ENCODE assay signal across 34 mouse cellular contexts in genomic region chr9:44640646-44641357, GRCm38 (mm10). TPM values are rescaled to one million over a fixed set of nuclear protein-coding genes. Genes with fewer than 3 reads are reported as not detected.
DNase-seq lines count a peak whose midpoint lies in the region; ATAC-seq and TF ChIP-seq lines count a peak whose summit lies in the region.
"Had no signal": no experiment of that assay in that cellular context is flagged by ENCODE, and none has a peak within 500 bp of the region (broad histone marks: within the 10 kb centered on the region; RNA-seq: fewer than 3 reads in every experiment).

No protein-coding gene starts in this region.

- no peaks in the 10 kb centered on the region for H3K9me3 ChIP-seq in heart, embryonic 11.5 days (replicated peaks; ENCODE audit: control insufficient read depth, low read length)
- H3K9me3 ChIP-seq in midbrain, postnatal 0 days (ENCODE audit: low read length), result no peaks in the 10 kb centered on the region
- H3K9me3 ChIP-seq in midbrain, embryonic 15.5 days, result no peaks in the 10 kb centered on the region
- H3K9me3 ChIP-seq in CH12.LX (replicated peaks; ENCODE audit: low read length), result peaks cover 6% of the 10 kb centered on the region
- H3K9me3 ChIP-seq in limb, embryonic 10.5 days (replicated peaks), result 0 out of 2 replicates have a peak, but pooled peaks cover 2% of the 10 kb centered on the region
- H3K9me3 ChIP-seq: heart, embryonic 13.5 days; hindbrain, embryonic 15.5 days; liver, embryonic 15.5 days; lung, embryonic 15.5 days; midbrain, embryonic 13.5 days had no signal

- no peak overlapping the region for H3K27ac ChIP-seq in heart, embryonic 11.5 days (ENCODE audit: low read depth, low read length)
- no peak overlapping the region for H3K27ac ChIP-seq in midbrain, postnatal 0 days (ENCODE audit: low read depth, low read length)
- no peak overlapping the region for H3K27ac ChIP-seq in midbrain, embryonic 15.5 days
- H3K27ac ChIP-seq in CH12.LX (ENCODE audit: insufficient read depth, low read depth), result no peak overlapping the region
- H3K27ac ChIP-seq in limb, embryonic 10.5 days, result no peak overlapping the region
- H3K27ac ChIP-seq: heart, adult 2 months; heart, embryonic 13.5 days; hindbrain, embryonic 15.5 days; liver, embryonic 15.5 days; lung, embryonic 15.5 days; midbrain, embryonic 13.5 days had no signal

- peaks cover 26% of the 10 kb centered on the region for H3K36me3 ChIP-seq in heart, embryonic 11.5 days (ENCODE audit: control insufficient read depth, insufficient read depth, low read length)
- H3K36me3 ChIP-seq in midbrain, postnatal 0 days (ENCODE audit: insufficient read depth, low read length), result peaks cover 7% of the 10 kb centered on the region
- H3K36me3 ChIP-seq in midbrain, embryonic 15.5 days (replicated peaks), result peaks cover 22% of the 10 kb centered on the region
- H3K36me3 ChIP-seq in CH12.LX (replicated peaks in 1 of 2; ENCODE audit: control insufficient read depth in 1 of 2, insufficient read depth in 1 of 2, low read length in 1 of 2), result peaks cover 25 to 27% of the 10 kb centered on the region in 2 experiments
- peaks cover 50% of the 10 kb centered on the region for H3K36me3 ChIP-seq in limb, embryonic 10.5 days

- TF ChIP-seq EP300 in CH12.LX (IDR thresholded peaks at IDR 0.05; ENCODE audit: low read length), result no peak

- no peak overlapping the region for H3K9ac ChIP-seq in heart, embryonic 11.5 days (ENCODE audit: low read depth, low read length)
- no peak overlapping the region for H3K9ac ChIP-seq in midbrain, postnatal 0 days (replicated peaks; ENCODE audit: low read length, poor library complexity, severe bottlenecking)
- no peak overlapping the region for H3K9ac ChIP-seq in midbrain, embryonic 15.5 days
- H3K9ac ChIP-seq in CH12.LX (ENCODE audit: insufficient read depth, low read depth), result no peak overlapping the region
- H3K9ac ChIP-seq: heart, embryonic 13.5 days; hindbrain, embryonic 15.5 days; liver, embryonic 15.5 days; lung, embryonic 15.5 days; midbrain, embryonic 13.5 days had no signal

- DNase-seq in heart, adult 11 months, result peak; percentile 52
- no peak for DNase-seq in midbrain, postnatal 0 days (ENCODE audit: low spot score)
- DNase-seq in CH12.LX (ENCODE audit: extremely low read depth), result no peak
- DNase-seq in limb, embryonic 10.5 days (ENCODE audit: low spot score), result peak; percentile 22
- DNase-seq in cerebellum, adult 11-12 months, result no peak
- DNase-seq: adrenal gland, adult 8-10 months; cerebellum, adult 8-10 months; cerebellum, postnatal 25 days; gastrocnemius, postnatal 36 days; heart, adult 2 months; heart, postnatal 10 days; kidney, adult 18-20 months; right cerebral cortex, adult 18-20 months; spleen, adult 18-20 months; thymus, adult 18-20 months; thymus, postnatal 36 days had no signal

- 0 out of 2 replicates have a peak, but pooled peaks have one; percentile 5 for TF ChIP-seq POLR2A in CH12.LX (IDR thresholded peaks at IDR 0.05; ENCODE audit: low read depth, low read length)

- H3K4me2 ChIP-seq in heart, embryonic 11.5 days, result no peak overlapping the region
- H3K4me2 ChIP-seq in midbrain, postnatal 0 days (ENCODE audit: low read depth, low read length, poor library complexity, severe bottlenecking), result no peak overlapping the region
- no peak overlapping the region for H3K4me2 ChIP-seq in midbrain, embryonic 15.5 days
- no peak overlapping the region for H3K4me2 ChIP-seq in CH12.LX (ENCODE audit: insufficient read depth, low read depth, poor library complexity, severe bottlenecking)
- H3K4me2 ChIP-seq: heart, embryonic 13.5 days; hindbrain, embryonic 15.5 days; liver, embryonic 15.5 days; lung, embryonic 15.5 days; midbrain, embryonic 13.5 days had no signal

- in situ Hi-C loops in CH12.LX (cut with MboI; ENCODE audit: low pct_ligation_motif_present, low pct_unique_long_range_greater_than_20kb, low sequenced_read_pairs), result no loop called here

- 85% methylated on average over 3 of the region's 3 CpGs for WGBS in heart, embryonic 11.5 days (ENCODE audit: insufficient replicate concordance)
- 85% methylated on average over 3 of the region's 3 CpGs for WGBS in midbrain, postnatal 0 days
- WGBS in midbrain, embryonic 15.5 days, result 84% methylated on average over 3 of the region's 3 CpGs
- WGBS in limb, embryonic 10.5 days, result 87% methylated on average over 3 of the region's 3 CpGs

- no peaks in the 10 kb centered on the region for H3K27me3 ChIP-seq in heart, embryonic 11.5 days (ENCODE audit: control insufficient read depth, insufficient read depth, low read length)
- H3K27me3 ChIP-seq in midbrain, postnatal 0 days (ENCODE audit: insufficient read depth, low read length), result no peaks in the 10 kb centered on the region
- H3K27me3 ChIP-seq in midbrain, embryonic 15.5 days (replicated peaks), result no peaks in the 10 kb centered on the region
- no peaks in the 10 kb centered on the region for H3K27me3 ChIP-seq in CH12.LX (replicated peaks)
- H3K27me3 ChIP-seq in limb, embryonic 10.5 days (ENCODE audit: low read depth, poor library complexity, severe bottlenecking), result no peaks in the 10 kb centered on the region
- H3K27me3 ChIP-seq: heart, embryonic 13.5 days; hindbrain, embryonic 15.5 days; liver, embryonic 15.5 days; lung, embryonic 15.5 days; midbrain, embryonic 13.5 days had no signal

- TF ChIP-seq RAD21 in CH12.LX (IDR thresholded peaks at IDR 0.05; ENCODE audit: low read depth, low read length), result no peak; the same call in 1 of the 2 replicates

- dilution Hi-C loops in CH12.LX (cut with MboI; ENCODE audit: extremely low pct_ligation_motif_present, extremely low pct_unique_long_range_greater_than_20kb, low sequenced_read_pairs), result no loop called here

- peaks cover 4% of the 10 kb centered on the region; the same call in 1 of the 2 replicates for H3K79me2 ChIP-seq in CH12.LX (replicated peaks; ENCODE audit: control insufficient read depth, extremely low read depth, insufficient read depth, poor library complexity, severe bottlenecking)

- no peaks in the 10 kb centered on the region for H3K4me1 ChIP-seq in heart, embryonic 11.5 days (ENCODE audit: control insufficient read depth, insufficient read depth, low read length)
- no peaks in the 10 kb centered on the region for H3K4me1 ChIP-seq in midbrain, postnatal 0 days (ENCODE audit: insufficient read depth, low read length)
- no peaks in the 10 kb centered on the region for H3K4me1 ChIP-seq in midbrain, embryonic 15.5 days
- H3K4me1 ChIP-seq in CH12.LX (ENCODE audit: control insufficient read depth in 1 of 2, insufficient read depth in 2 of 2), result peaks cover 14 to 58% of the 10 kb centered on the region in 2 experiments
- 0 out of 2 replicates have a peak, but pooled peaks cover under 1% of the 10 kb centered on the region for H3K4me1 ChIP-seq in limb, embryonic 10.5 days
- H3K4me1 ChIP-seq: hindbrain, embryonic 15.5 days; midbrain, embryonic 13.5 days had no signal

- H3K4me3 ChIP-seq in heart, embryonic 11.5 days (ENCODE audit: low read depth, low read length), result no peak overlapping the region
- H3K4me3 ChIP-seq in midbrain, postnatal 0 days (ENCODE audit: low read depth, low read length), result no peak overlapping the region
- H3K4me3 ChIP-seq in midbrain, embryonic 15.5 days, result no peak overlapping the region
- no peak overlapping the region for H3K4me3 ChIP-seq in CH12.LX (replicated peaks in 1 of 3; ENCODE audit: low read depth in 2 of 3, low read length in 2 of 3, poor library complexity in 1 of 3)
- H3K4me3 ChIP-seq in limb, embryonic 10.5 days, result no peak overlapping the region
- H3K4me3 ChIP-seq: heart, adult 2 months; heart, embryonic 13.5 days; hindbrain, embryonic 15.5 days; liver, embryonic 15.5 days; lung, embryonic 15.5 days; midbrain, embryonic 13.5 days had no signal

- ATAC-seq in heart, embryonic 11.5 days (replicated peaks; ENCODE audit: insufficient number of reproducible peaks, low FRiP score, low TSS enrichment), result no peak
- no peak for ATAC-seq in midbrain, postnatal 0 days (ENCODE audit: low FRiP score)
- ATAC-seq in midbrain, embryonic 15.5 days (replicated peaks), result no peak
- ATAC-seq: activated CD4-positive, CD25-positive, alpha-beta regulatory T cell, adult 4 months; forebrain, embryonic 16.5 days; midbrain, embryonic 13.5 days had no signal

- TF ChIP-seq CTCF in midbrain, postnatal 0 days (IDR thresholded peaks at IDR 0.05), result peak; percentile 23; the same call in 1 of the 2 replicates
- peak in 1 of 2 experiments; percentile 19; a peak in 1 of 4 replicates for TF ChIP-seq CTCF in CH12.LX (conservative IDR thresholded peaks at IDR 0.05 in 1 of 2, IDR thresholded peaks at IDR 0.05 in 1 of 2; ENCODE audit: low read depth in 2 of 2, low read length in 2 of 2)

TF ChIP-seq in CH12.LX, 34 proteins besides CTCF, POLR2A, EP300 and RAD21:
- no peak for TF ChIP-seq CHD1 (IDR thresholded peaks at IDR 0.05; ENCODE audit: low read depth, low read length)
- peak; percentile 59 for TF ChIP-seq ZNF384 (IDR thresholded peaks at IDR 0.05; ENCODE audit: low read depth, low read length)
- TF ChIP-seq MAX (IDR thresholded peaks at IDR 0.05; ENCODE audit: low read length), result no peak
- TF ChIP-seq RCOR1 (conservative IDR thresholded peaks at IDR 0.05; ENCODE audit: low read depth, low read length), result no peak
- TF ChIP-seq ZC3H11A (IDR thresholded peaks at IDR 0.05; ENCODE audit: low read depth, low read length), result no peak
- TF ChIP-seq NRF1 (IDR thresholded peaks at IDR 0.05; ENCODE audit: low read depth, low read length), result no peak
- no peak for TF ChIP-seq USF1 (IDR thresholded peaks at IDR 0.05; ENCODE audit: low read depth, low read length)
- TF ChIP-seq ZMIZ1 (IDR thresholded peaks at IDR 0.05; ENCODE audit: low read depth, low read length), result 0 out of 2 replicates have a peak, but pooled peaks have one; percentile 32

RNA-seq across cellular contexts. Expression of gene Treh, which starts 32.2 kb away (rescaled TPM):
- not detected in 2 replicates for polyA plus RNA-seq in heart, embryonic 11.5 days (2014; fragmentation: Nextera tagmentation; extraction: Ambion mirVana)
- not detected in 2 replicates for total RNA-seq in midbrain, postnatal 0 days (2014; rRNA removed)
- not detected in 2 replicates for polyA plus RNA-seq in midbrain, postnatal 0 days (2015; fragmentation: Nextera tagmentation; extraction: Ambion mirVana)
- not detected in 2 replicates for polyA plus RNA-seq in midbrain, embryonic 15.5 days (2015; fragmentation: Nextera tagmentation; extraction: Ambion mirVana)
- not detected in 2 replicates for total RNA-seq in CH12.LX (2012; rRNA removed)
- total RNA-seq in CH12.LX (2014; rRNA removed), result not detected in 2 replicates
- not detected in 2 replicates for polyA plus RNA-seq in CH12.LX (2012; ENCODE audit: insufficient read length, low read depth)
- polyA plus RNA-seq in limb, embryonic 10.5 days (2016; fragmentation: Nextera tagmentation; extraction: Ambion mirVana), result not detected in 2 replicates
- total RNA-seq: adrenal gland, adult 8-10 months; adrenal gland, postnatal 4 days; gastrocnemius, postnatal 36 days; heart, adult 2 months; heart, postnatal 10 days; hematopoietic stem cell, adult 5-6 weeks; left cerebral cortex, postnatal 10 days; megakaryocyte progenitor cell, adult 5-6 weeks had no signal
- polyA plus RNA-seq: activated CD4-positive, CD25-positive, alpha-beta regulatory T cell, adult 4 months; embryonic facial prominence, embryonic 11.5 days; forebrain, embryonic 16.5 days; heart, adult 2 months; heart, embryonic 13.5 days; hindbrain, embryonic 15.5 days; intestine, embryonic 14.5 days; limb, embryonic 11.5 days; liver, embryonic 15.5 days; lung, embryonic 15.5 days; midbrain, embryonic 13.5 days; neural tube, embryonic 11.5 days; stomach, embryonic 16.5 days had no signal

RNA-seq across cellular contexts. Expression of gene Ddx6, which starts 36.1 kb away (rescaled TPM):
- 7.7 and 15.0 TPM in 2 replicates for polyA plus RNA-seq in heart, embryonic 11.5 days (2014; fragmentation: Nextera tagmentation; extraction: Ambion mirVana)
- total RNA-seq in midbrain, postnatal 0 days (2014; rRNA removed), result 68.6 and 87.2 TPM in 2 replicates
- polyA plus RNA-seq in midbrain, postnatal 0 days (2015; fragmentation: Nextera tagmentation; extraction: Ambion mirVana), result 14.8 and 19.9 TPM in 2 replicates
- polyA plus RNA-seq in midbrain, embryonic 15.5 days (2015; fragmentation: Nextera tagmentation; extraction: Ambion mirVana), result 20.7 and 22.6 TPM in 2 replicates
- 41.5 and 42.3 TPM in 2 replicates for total RNA-seq in CH12.LX (2012; rRNA removed)
- total RNA-seq in CH12.LX (2014; rRNA removed), result 66.7 and 71.4 TPM in 2 replicates
- polyA plus RNA-seq in CH12.LX (2012; ENCODE audit: insufficient read length, low read depth), result 77.1 and 81.2 TPM in 2 replicates
- polyA plus RNA-seq in limb, embryonic 10.5 days (2016; fragmentation: Nextera tagmentation; extraction: Ambion mirVana), result 17.2 and 23.3 TPM in 2 replicates

Comparison
In these comparisons a context has a peak if more than half of its experiments do, and no peak if none do; other contexts are left out.
1. DNase-seq: peak in heart, adult 11 months (single experiment) and limb, embryonic 10.5 days (single experiment); none in midbrain, postnatal 0 days (single experiment), CH12.LX (single experiment) and cerebellum, adult 11-12 months (single experiment).